Mouse (Mus musculus): ENCODE measurements around the gene Rpl13a. TPM values are rescaled to one million over a fixed set of nuclear protein-coding genes. Genes with fewer than 3 reads are reported as not detected.
"Not testable (repeated sequence)": the region's sequence is repeated elsewhere in the genome, so short reads cannot be mapped to it uniquely, and the experiment has no call there.

Rpl13a gene
- total RNA-seq, 2 experiments from 2014 or later: 946 to 985 TPM

DNA sequence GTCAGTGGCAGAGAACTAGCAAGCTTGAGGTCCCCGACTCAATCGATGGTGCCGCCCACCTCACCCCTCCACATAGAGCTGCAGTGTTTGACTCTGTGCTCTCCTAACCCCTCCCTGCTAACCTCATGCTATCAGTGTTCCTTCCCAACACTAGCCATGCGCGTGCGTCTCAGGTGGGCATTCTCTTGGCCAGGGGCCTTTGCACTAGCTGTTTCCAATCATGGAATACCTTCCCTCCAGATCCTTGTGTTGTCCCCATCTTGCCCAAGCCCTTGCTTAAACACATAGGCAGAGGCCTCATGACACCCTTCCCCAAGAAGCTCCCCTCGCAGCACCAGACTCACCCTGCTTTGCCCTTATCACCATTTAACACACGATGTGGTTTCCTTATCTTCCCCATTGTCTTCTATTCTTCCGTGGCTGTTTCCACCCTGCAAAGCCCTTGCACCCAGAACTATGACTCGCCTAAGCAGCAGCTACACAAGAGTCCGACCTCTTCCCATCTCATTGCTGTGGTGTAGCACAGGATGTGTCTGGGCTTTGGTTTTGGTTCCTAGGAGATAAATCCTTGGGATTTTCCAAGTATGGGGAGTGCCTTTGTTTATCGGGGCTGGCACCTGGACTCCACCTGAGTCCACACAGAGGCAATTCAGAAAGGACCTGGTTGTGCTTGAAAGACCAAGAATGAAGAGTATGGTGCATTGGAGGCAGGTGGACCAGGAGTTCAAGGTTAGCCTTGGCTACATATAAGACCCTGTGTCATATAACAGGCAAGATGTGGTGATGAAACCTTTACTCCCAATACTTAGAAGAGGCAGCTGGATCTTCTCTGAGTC is 8.8 kb upstream of the Rpl13a start:
- DNase-seq (ENCODE audit: low spot score in 2 of 2): no peak

DNA sequence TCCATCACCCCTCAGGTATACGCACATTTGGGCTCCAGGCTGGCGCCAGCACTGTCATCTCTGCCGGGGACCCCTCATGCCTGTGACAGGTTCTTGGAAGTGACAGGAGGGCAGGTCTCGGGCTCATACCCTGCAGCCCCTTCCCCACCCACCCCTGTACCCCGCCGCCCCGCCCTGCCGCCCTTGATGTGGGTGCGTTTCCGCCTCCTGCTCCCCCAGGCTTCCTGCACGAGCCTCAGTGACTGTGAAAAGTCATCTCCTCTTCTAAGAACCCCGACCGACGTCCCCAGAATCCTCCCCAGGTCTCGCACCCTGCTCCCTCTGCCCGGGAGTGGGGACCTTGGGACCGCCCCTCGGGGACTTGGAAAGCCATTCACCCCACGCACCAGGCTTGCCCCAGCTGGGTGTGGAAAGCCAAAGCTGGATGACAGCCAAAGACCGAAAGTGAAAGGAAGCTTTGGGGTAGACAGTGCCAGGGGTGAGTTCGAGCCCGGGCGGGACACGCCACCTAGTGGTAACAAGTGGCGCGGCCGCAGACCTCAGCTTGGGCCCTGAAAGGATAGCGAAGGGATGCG is 7.5 kb upstream of the Rpl13a start, which contains the start of the genes Gm45713 and Flt3l:
Gene Gm45713 (minus strand): TSS at position 239 of the 575 bp plus-strand sequence.
Gene Flt3l (minus strand): TSS at position 440 of the 575 bp plus-strand sequence.
- DNase-seq (ENCODE audit: low spot score in 2 of 2): peak; percentile 90 to 93

DNA sequence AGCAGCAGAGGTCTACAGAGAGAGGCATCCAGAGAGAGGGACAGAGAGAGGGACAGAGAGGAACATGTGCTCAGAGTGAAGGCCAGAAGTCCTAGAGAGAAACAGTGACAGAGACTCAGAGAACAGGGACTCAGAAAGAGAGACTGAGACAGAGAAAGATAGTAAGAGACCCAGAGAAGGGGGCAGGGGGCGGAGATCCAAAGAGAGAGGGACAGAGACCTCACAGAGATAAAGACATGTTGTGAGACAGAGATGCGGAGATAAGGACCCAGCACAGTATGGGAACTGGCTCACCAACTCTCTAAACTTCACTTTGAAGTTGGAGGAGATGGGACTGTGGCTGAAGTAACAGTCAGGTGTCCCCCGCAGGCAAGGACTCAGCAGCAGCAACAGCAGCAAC is 6.8 kb upstream of the Rpl13a start:
- no peak for DNase-seq (ENCODE audit: low spot score in 2 of 2)

DNA sequence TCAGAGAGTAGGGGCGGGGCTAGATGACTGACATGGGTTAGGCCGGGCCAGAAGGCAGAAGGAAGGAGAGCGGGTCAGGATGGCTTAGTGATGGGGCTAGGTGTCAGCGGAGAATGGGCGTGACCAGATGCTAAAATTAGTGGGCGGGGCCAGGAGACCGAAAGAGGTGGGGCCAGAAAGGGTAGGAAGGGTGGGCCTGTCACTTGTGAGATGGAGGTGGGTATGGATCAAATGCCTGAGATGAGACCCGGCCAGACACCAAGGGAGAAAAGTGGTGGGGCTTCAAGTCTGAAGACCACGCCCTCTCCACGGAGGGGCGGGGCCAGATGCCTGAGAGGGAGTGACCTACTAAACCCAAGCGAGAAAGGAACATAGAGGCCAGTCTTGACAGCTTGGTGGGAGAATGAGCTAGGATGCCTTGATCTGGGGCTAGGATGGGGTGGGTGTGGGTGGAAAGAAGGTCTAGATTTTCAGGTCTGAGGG is 6.0 kb upstream of the Rpl13a start:
- DNase-seq (ENCODE audit: low spot score in 2 of 2): no peak

DNA sequence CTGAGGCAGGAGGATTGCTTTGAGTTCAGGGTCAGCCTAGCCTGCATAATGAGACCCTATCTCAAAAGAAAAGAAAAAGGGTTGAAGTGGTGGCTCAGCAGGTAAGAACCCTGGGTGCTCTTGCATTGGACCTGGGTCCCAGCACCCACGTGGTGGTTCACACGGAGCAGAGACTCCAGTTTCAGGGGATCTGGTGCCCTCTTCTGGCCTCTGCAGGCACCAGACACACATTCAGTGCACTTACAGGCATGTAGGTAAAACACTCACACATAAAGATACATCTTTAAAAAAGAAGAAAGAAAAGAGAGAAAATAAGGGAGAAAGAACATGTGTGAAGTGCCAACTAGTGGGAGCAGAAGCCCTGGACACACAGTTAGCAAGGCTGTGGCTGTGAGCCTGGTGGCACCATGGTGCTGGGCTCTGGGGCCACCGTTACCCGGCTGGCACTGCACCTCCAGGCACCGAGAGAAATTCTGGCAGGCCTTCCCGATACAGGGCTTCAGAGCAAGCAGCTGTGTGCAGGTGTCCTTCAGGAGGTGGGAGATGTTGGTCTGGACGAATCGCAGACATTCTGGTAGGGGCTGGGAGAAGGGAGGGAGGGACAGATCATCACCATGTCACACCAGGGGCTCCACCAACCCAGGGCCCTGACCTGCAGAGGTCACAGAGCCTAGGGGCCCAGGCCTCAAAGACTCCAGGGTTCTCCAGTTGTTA is 5.0 kb upstream of the Rpl13a start:
- DNase-seq (ENCODE audit: low spot score in 2 of 2): no peak

DNA sequence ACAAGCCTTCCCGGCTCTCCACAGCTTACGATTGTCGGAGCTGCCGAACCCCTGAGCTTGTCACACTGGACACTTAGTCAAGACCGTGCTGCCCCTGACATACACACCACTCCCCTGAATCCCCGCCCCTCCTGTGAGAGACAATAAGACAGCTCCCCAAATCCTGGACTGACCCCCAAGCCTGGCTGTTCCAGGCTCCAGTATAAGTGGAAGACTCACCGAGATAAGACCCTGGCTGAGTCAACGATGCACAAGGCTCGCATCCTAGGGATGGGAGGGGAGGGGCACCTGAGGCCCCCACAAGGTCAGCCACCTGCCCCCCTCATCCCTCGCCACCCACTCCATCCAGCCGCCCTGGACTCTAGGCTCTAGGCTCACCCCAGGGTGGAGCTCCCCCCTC is 3.3 kb upstream of the Rpl13a start:
- no peak for DNase-seq (ENCODE audit: low spot score in 2 of 2)

DNA sequence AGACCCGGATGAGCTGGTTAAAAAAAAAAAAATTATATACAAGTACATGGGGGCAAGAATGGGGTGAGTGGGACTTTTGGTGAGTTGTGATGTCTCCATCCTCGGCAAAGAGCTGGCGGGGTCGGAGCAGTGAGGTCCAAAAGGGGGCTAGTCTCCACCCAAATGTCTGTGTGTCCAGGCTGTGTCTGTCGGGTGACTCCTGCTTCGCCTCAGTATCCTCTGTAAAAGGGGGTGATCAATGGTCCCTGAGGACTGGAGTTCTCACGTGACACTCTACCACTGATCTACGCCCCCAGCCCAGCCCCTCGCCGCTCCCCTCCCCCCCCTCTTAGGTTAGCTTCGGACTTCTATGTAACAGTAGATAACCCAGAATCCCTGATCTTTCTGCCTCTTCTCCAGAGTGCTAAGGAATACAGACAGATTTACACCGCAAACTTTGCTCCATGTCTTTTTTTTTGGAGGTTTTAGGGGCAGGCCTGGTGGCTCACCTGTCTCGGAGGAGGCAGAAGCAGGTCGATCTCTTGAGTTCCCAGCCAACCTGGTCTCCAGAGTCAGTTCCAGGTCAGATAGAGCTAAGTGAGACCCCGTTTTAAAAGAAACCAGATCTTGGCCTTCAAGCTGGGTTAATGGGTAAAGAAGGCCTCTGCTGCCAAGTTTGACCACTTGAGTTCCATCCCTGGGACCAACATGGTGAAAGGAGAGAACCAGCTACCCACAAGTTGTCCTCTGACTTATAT is 1.4 kb upstream of the Rpl13a start:
- DNase-seq (ENCODE audit: low spot score in 2 of 2): no peak

DNA sequence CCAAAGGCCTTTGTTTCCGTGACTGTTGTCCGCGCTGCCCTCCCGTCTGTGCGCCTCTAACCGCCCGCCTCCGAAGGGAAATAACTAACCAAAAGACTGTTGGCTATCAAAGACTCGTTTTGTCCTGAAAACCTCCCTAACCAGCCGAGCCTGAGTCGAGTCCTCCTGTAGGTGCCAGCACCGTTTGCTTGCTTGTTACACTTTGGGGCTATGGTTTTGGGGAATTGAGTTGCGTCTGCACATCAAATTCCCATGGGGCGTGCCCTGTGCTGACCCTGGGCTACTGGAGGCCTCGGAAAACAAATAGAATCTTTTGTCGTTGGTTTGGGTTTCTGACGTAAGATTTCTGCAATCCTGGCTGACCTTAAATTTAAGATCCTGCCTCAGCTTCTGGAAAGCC is 757 bp upstream of the Rpl13a start:
- DNase-seq (ENCODE audit: low spot score in 2 of 2): no peak

DNA sequence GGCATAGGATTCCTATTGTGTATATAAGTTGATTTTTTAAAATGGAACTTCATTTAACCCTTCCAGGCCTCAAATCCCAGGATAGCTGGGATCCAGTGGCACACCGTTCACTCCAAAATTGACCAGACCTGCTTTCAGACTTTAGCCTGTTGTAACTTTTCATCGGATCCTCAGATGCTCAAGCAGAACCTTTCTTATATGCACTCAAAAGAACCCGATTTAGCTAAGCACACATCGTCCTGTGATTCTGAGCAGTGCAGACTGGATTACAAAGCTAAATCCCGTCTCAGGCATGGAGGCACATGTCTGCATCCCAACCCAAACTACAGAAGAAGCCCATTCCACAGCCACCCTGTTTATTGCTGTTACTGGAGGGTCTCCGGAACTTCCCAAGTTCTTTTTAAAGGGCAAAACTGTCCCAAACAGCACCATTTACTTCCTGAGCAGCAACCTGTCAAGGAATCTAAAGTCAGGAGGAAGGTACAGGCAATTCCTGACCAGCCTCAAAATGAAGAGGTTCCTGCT is 799 bp downstream of the Rpl13a start:
- no peak for DNase-seq (ENCODE audit: low spot score in 2 of 2)

DNA sequence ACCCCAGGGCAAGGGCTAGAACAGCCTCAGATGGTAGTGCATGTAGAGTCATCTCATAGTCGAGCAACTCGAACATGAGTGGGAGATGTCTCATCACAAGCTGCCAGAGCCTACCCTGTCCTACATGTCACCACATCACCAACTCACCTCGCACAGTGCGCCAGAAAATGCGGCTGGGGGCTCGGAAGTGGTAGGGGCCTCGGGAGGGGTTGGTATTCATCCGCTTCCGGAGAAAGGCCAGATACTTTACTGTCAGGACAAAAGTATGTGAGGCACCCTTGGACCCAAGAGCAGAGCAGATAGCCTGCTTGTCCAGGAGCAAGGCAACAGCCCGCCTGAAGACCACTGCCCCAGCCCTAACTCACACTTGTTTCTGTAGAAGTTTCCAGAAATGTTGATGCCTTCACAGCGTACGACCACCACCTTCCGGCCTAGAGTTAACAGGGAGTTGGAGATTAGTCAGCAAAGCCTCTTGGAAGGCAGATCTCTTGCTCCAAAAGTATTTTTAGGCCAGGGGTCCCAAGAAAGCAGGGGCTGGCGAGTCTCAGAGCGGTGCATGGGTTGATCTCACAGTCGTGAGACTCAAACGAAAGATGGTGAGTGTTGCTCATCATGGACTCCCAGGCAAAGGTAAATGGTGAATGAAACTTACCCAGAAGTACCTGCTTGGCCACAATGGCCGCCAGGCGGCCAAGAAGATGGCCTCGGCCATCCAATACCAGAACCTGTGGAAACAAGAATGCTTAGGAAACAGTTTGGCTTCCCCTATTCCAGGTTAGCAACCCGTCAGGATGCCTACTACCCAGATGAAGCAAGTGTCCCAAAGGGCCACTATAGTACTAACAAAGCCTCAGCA is 1.5 kb downstream of the Rpl13a start:
- no peak for DNase-seq (ENCODE audit: low spot score in 2 of 2)

DNA sequence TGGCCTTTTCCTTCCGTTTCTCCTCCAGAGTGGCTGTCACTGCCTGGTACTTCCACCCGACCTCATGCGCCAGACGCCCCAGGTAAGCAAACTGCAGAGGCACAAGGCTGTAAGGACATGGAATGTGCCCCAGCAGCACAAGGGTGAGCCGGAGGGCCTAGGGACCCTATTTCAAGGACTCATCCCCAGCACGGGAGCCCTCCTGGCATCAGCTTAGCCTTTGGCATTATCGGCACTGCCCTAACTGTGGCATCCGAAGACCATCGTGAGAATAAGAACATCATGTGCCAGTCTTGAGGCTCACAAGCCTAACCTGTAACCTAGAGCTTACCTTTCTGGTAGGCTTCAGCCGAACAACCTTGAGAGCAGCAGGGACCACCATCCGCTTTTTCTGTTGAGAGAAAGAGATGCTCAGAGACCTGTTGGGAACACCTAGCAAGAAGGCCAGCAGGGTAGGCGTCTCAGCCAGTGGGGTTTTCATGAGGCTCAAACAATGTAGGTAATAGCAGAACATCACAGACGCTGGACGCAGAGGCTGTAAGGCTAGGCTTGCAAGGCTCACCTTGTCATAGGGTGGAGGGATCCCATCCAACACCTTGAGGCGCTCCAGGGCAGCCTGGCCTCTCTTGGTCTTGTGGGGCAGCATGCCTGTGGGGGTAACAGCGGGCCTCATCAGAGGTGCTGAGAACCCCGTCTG is 2.3 kb downstream of the Rpl13a start:
- DNase-seq (ENCODE audit: low spot score in 2 of 2): no peak

DNA sequence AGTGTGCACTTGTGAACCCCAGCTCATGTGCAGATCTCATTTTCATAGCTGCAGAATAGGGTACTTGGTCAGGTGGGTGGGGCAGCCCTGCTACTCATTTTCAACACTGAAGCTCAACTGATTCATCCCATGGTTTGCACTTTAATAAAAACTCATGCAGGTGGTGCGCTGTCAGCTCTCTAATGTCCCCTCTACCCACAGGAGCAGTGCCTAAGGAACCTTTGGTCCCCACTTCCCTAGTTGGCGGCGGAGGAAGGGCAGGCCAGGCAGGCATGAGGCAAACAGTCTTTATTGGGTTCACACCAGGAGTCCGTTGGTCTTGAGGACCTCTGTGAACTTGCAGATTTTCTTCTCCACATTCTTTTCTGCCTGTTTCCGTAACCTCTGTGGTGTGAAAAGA is 2.9 kb downstream of the Rpl13a start:
- DNase-seq (ENCODE audit: low spot score in 2 of 2): not testable (repeated sequence)

DNA sequence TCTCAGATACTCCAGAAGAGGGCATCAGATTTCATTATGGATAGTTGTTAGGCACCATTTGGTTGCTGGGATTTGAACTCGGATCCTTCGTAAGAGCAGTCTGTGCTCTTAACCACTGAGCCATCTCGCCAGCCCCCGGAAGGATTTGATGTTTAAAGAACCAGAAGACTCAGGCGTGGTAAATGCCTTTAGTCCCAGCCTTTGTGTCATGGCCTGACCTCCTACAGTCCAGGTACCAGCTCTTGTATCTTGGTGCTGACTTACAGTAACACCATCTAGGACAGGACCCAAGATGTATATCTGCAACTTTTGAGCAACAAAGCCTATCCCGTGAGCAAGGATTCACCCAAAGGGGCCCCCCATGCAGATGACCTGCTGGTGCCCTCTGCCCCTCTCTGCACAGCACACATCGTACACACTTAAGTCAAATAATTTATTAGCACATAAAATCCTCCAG is 3.4 kb downstream of the Rpl13a start:
- no peak for DNase-seq (ENCODE audit: low spot score in 2 of 2)

DNA sequence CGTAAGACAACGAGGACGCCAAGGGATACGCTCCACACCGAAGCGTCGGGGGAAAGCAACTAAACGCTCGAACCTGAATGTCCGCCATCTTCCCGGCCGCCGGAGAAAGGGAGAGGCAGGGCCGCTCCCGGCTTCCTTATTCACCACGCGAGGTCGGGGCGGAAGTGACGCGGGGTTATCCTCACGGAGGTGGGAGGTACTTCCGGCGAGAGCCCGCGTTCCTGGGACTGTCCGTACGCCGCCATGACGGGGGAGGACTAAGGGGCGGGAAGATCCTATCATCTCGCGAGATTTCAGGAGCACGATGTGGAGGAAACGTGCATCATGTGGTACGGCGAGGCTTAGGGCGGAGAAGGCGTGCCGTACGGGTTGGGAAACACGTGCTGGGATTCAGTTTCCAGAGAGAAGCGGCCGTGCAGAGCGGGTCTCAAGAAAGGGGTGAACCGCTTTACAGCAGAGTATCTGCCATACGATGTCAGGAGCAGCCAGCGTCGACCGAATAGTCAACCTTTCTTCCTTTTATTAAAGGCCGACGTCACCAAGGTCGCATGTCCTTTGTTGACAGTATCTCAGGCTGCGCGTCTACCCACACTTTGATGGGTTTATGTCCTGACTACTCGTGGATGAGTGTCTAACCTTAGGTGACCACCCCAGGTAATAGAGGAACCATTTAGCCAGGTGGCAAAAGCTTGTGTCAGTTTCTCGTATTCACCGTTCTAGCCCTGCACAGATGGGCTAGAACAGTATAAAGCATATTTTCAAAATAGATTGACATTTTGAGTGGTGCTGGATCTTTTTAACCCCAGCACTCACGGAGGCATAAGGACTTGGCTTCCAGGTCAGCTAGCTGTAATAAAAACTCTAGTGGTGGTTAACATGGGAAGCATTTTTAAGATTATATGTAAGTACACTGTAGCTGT is 4.1 kb downstream of the Rpl13a start, which contains the start of gene Rps11:
Gene Rps11 (minus strand): TSS at position 216 of the 920 bp plus-strand sequence.
- DNase-seq (ENCODE audit: low spot score in 2 of 2): peak; percentile 98 to 99

DNA sequence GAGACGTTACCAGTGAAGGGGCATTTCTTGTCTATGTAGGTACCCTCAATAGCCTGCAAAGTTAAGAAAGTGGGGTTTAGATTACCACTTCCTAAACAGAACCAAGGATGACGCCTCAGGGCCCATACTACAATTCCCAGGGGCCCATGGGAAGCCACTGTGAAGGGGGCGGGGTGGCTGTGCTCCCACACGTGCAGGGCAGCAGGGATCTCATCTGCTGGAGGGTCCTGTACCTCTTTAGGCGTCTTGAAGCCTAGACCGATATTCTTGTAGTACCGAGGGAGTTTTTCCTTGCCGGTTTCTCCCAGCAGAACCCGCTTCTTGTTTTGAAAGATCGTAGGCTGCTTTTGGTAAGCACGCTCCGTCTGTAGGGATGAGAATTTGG is 5.4 kb downstream of the Rpl13a start:
- no peak for DNase-seq (ENCODE audit: low spot score in 2 of 2)

DNA sequence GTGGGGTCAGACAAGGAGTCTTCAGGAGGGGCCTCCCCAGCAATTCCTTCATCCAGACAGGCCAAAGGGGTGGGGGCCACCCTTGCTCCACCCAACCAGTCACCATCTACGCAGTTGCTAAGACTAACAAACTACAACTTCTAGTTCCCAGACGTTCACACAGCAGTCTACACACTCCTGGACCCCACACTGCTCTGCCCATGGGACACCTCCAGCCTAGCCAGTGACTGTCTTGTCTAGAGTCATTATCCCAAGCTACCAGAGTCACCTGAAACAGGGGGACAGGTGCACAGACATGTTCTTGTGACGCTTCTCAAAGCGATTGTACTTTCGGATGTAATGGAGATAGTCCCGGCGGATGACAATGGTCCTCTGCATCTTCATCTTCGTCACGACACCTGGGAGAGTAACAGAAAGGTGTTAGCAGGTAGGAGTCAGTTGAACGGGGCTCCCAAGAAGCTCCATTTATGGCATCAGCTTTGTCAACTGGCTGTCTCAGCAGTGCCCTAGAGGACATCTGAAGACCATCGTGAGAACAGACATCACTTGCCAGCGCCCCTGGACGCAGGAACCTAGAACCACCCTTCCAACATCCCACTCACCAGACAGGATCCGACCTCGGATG is 5.9 kb downstream of the Rpl13a start:
- no peak for DNase-seq (ENCODE audit: low spot score in 2 of 2)

DNA sequence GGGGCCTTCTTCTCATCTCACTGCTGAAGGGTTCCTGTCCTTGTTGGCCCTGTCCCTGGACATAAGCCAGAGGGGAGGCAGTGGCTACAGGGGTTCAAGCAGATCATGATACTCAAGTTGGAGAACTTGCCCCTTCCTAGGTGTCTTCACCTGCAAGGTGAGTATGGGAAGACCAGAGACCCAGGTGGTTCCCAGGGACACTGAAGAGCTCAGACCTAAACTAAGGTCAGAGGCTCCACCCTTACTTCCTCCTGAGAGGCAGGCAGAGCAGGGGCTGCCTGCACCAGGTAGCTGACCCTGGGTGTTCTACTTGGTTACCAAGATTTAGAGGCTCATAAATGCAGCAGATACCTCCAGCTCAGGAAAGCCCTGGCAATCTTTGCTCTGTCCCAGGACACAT is 6.6 kb downstream of the Rpl13a start:
- DNase-seq (ENCODE audit: low spot score in 2 of 2): no peak

DNA sequence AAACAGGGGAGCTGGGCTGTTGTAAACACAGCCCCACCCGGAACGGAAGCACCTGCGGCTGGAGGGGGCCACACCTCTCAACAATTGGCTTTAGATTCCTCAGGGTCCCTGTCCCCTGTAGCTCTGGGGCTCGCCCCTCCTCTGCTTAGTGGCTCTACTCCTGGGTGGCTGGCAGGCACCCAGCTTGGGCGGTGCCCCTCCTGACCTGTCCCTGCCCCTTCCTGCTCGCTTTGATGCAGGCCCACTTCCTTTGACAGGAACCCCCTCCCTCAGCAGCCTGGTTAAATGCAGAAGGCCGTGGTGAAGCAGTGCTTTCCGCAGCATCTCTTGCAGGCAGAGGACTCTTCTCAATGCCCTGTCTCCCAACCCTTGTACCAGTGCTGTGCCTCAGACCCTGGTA is 7.2 kb downstream of the Rpl13a start:
- no peak for DNase-seq (ENCODE audit: low spot score in 2 of 2)
